Mouse (Mus musculus): ENCODE measurements around the gene Pou2f2. TPM values are rescaled to one million over a fixed set of nuclear protein-coding genes. Genes with fewer than 3 reads are reported as not detected.
A peak's percentile ranks its signal among the peaks of the same experiment; 100 is the strongest.

The Pou2f2 gene
- polyA plus RNA-seq, 1 experiment from 2014 or later = 56.2 TPM

GRCm38 (mm10) chr7:25187662-25188650 is 8.4 kb upstream of the Pou2f2 start:
- H3K27me3 ChIP-seq = peaks cover 17% of the 10 kb centered on the region
- no peak overlapping the region for H3K27ac ChIP-seq
- H3K9me3 ChIP-seq = no peaks in the 10 kb centered on the region
- H3K9ac ChIP-seq (replicated peaks) = no peak overlapping the region
- H3K36me3 ChIP-seq = no peaks in the 10 kb centered on the region
- H3K4me2 ChIP-seq (replicated peaks) = no peak overlapping the region
- WGBS = 32% methylated on average over 21 of the region's 21 CpGs
- no peaks in the 10 kb centered on the region for H3K4me1 ChIP-seq (replicated peaks)
- peak; percentile 93 for ATAC-seq
- H3K4me3 ChIP-seq (replicated peaks) = no peak overlapping the region

- ATAC-seq = no peak
- H3K9me3 ChIP-seq = no peaks in the 10 kb centered on the region
- no peaks in the 10 kb centered on the region for H3K36me3 ChIP-seq
- no peak overlapping the region for H3K9ac ChIP-seq (replicated peaks)
- H3K27me3 ChIP-seq = peaks cover 46% of the 10 kb centered on the region
- H3K27ac ChIP-seq = no peak overlapping the region
- WGBS = 88% methylated on average over 6 of the region's 6 CpGs
- no peak overlapping the region for H3K4me3 ChIP-seq (replicated peaks)
- peaks cover 24% of the 10 kb centered on the region for H3K4me1 ChIP-seq (replicated peaks)
- no peak overlapping the region for H3K4me2 ChIP-seq (replicated peaks)
Measured at GRCm38 (mm10) chr7:25184091-25184490, 4.6 kb upstream of the Pou2f2 start.

GRCm38 (mm10) chr7:25181814-25182213 is 2.3 kb upstream of the Pou2f2 start:
- peak overlapping the region; percentile 28 for H3K4me3 ChIP-seq (replicated peaks)
- no peaks in the 10 kb centered on the region for H3K9me3 ChIP-seq
- peaks cover 39% of the 10 kb centered on the region for H3K4me1 ChIP-seq (replicated peaks)
- H3K9ac ChIP-seq (replicated peaks) = peak overlapping the region; percentile 44
- peak overlapping the region; percentile 83 for H3K4me2 ChIP-seq (replicated peaks)
- no peak overlapping the region for H3K27ac ChIP-seq
- peaks cover 46% of the 10 kb centered on the region for H3K27me3 ChIP-seq
- ATAC-seq = no peak
- no peaks in the 10 kb centered on the region for H3K36me3 ChIP-seq
- WGBS = 3% methylated on average over 21 of the region's 21 CpGs

GRCm38 (mm10) chr7:25181331-25181790 is 1.8 kb upstream of the Pou2f2 start:
- ATAC-seq = no peak
- WGBS = under 1% methylated on average over 15 of the region's 15 CpGs
- Histone ChIP-seq H3K4me1 (replicated peaks) (peaks cover 44% of the 10 kb centered on the region), H3K27me3 (peaks cover 46% of the 10 kb centered on the region), H3K4me3 (replicated peaks) (peak overlapping the region; percentile 28), H3K9me3 (no peaks in the 10 kb centered on the region), H3K4me2 (replicated peaks) (peak overlapping the region; percentile 83), H3K9ac (replicated peaks) (peak overlapping the region; percentile 44), H3K27ac (0 out of 2 replicates have a peak overlapping the region, but pooled peaks have one; percentile 19), H3K36me3 (no peaks in the 10 kb centered on the region)

- no peak for ATAC-seq
- Histone ChIP-seq H3K27ac (peak overlapping the region; percentile 99), H3K27me3 (peaks cover 46% of the 10 kb centered on the region), H3K9me3 (no peaks in the 10 kb centered on the region), H3K4me3 (replicated peaks) (peak overlapping the region; percentile 72), H3K4me2 (replicated peaks) (peak overlapping the region; percentile 83), H3K9ac (replicated peaks) (peak overlapping the region; percentile 97), H3K4me1 (replicated peaks) (peaks cover 52% of the 10 kb centered on the region), H3K36me3 (no peaks in the 10 kb centered on the region)
- 3% methylated on average over 6 of the region's 6 CpGs for WGBS
Measured at GRCm38 (mm10) chr7:25180512-25180911, 986 bp upstream of the Pou2f2 start.

GRCm38 (mm10) chr7:25178787-25179605 is 530 bp downstream of the Pou2f2 start:
- H3K4me3 ChIP-seq (replicated peaks) = peak overlapping the region; percentile 72
- H3K27me3 ChIP-seq = peaks cover 40% of the 10 kb centered on the region
- H3K4me1 ChIP-seq (replicated peaks) = peaks cover 68% of the 10 kb centered on the region
- no peaks in the 10 kb centered on the region for H3K9me3 ChIP-seq
- peak; percentile 85 for ATAC-seq
- H3K9ac ChIP-seq (replicated peaks) = peak overlapping the region; percentile 97
- H3K27ac ChIP-seq = peak overlapping the region; percentile 99
- WGBS = under 1% methylated on average over 56 of the region's 56 CpGs
- no peaks in the 10 kb centered on the region for H3K36me3 ChIP-seq
- H3K4me2 ChIP-seq (replicated peaks) = peak overlapping the region; percentile 83

GRCm38 (mm10) chr7:25178317-25178716 is 1.2 kb downstream of the Pou2f2 start:
- Histone ChIP-seq H3K9ac (replicated peaks) (peak overlapping the region; percentile 97), H3K36me3 (no peaks in the 10 kb centered on the region), H3K9me3 (no peaks in the 10 kb centered on the region), H3K27me3 (peaks cover 33% of the 10 kb centered on the region), H3K4me3 (replicated peaks) (peak overlapping the region; percentile 72), H3K4me1 (replicated peaks) (peaks cover 74% of the 10 kb centered on the region), H3K4me2 (replicated peaks) (peak overlapping the region; percentile 83), H3K27ac (peak overlapping the region; percentile 99)
- 0% methylated on average over 17 of the region's 17 CpGs for WGBS
- no peak for ATAC-seq

- peak overlapping the region; percentile 83 for H3K4me2 ChIP-seq (replicated peaks)
- no peaks in the 10 kb centered on the region for H3K27me3 ChIP-seq
- ATAC-seq = peak; percentile 66
- peak overlapping the region; percentile 55 for H3K9ac ChIP-seq (replicated peaks)
- 21% methylated on average over 10 of the region's 11 CpGs for WGBS
- H3K9me3 ChIP-seq = no peaks in the 10 kb centered on the region
- H3K36me3 ChIP-seq = no peaks in the 10 kb centered on the region
- H3K4me1 ChIP-seq (replicated peaks) = peaks cover 81% of the 10 kb centered on the region
- peak overlapping the region; percentile 99 for H3K27ac ChIP-seq
- H3K4me3 ChIP-seq (replicated peaks) = peak overlapping the region; percentile 8; the same call in 1 of the 2 replicates
Measured at GRCm38 (mm10) chr7:25174343-25174742, 5.2 kb downstream of the Pou2f2 start.

- Histone ChIP-seq H3K4me1 (replicated peaks) (peaks cover 76% of the 10 kb centered on the region), H3K27me3 (no peaks in the 10 kb centered on the region), H3K9ac (replicated peaks) (peak overlapping the region; percentile 55), H3K36me3 (no peaks in the 10 kb centered on the region), H3K4me2 (replicated peaks) (peak overlapping the region; percentile 83), H3K9me3 (no peaks in the 10 kb centered on the region), H3K4me3 (replicated peaks) (no peak overlapping the region), H3K27ac (peak overlapping the region; percentile 99)
- ATAC-seq = no peak
- WGBS = 13% methylated on average over 5 of the region's 5 CpGs
Measured at GRCm38 (mm10) chr7:25172669-25173068, 6.9 kb downstream of the Pou2f2 start.

GRCm38 (mm10) chr7:25170583-25170982 is 8.9 kb downstream of the Pou2f2 start:
- Histone ChIP-seq H3K27me3 (no peaks in the 10 kb centered on the region), H3K4me3 (replicated peaks) (no peak overlapping the region), H3K9me3 (no peaks in the 10 kb centered on the region), H3K4me1 (replicated peaks) (peaks cover 55% of the 10 kb centered on the region), H3K4me2 (replicated peaks) (no peak overlapping the region), H3K9ac (replicated peaks) (no peak overlapping the region), H3K27ac (no peak overlapping the region), H3K36me3 (no peaks in the 10 kb centered on the region)
- ATAC-seq = no peak
- 36% methylated on average over 3 of the region's 3 CpGs for WGBS

- Histone ChIP-seq H3K27me3 (no peaks in the 10 kb centered on the region), H3K4me1 (replicated peaks) (peaks cover 27% of the 10 kb centered on the region), H3K4me3 (replicated peaks) (no peak overlapping the region), H3K27ac (no peak overlapping the region), H3K36me3 (no peaks in the 10 kb centered on the region), H3K9ac (replicated peaks) (no peak overlapping the region), H3K4me2 (replicated peaks) (no peak overlapping the region), H3K9me3 (no peaks in the 10 kb centered on the region)
- ATAC-seq = no peak
- 82% methylated on average over 5 of the region's 5 CpGs for WGBS
Measured at GRCm38 (mm10) chr7:25166106-25166505, 13.4 kb downstream of the Pou2f2 start.
